Mouse (Mus musculus) heart, adult 9 months (tissue): ENCODE results near the gene Tprgl.

ENCODE experiments used
- DNase-seq, 2 experiments: peaks; one replicate each; pipeline ENCODE4 v3.0.0; 2022; ENCODE audit warnings: low spot score in 2 of 2

Gene Tprgl

GRCm38 (mm10) chr4:154118782-154119181 lies 41.7 kb downstream of the Tprgl start:
- no peak for DNase-seq

- DNase-seq: no peak
Measured at GRCm38 (mm10) chr4:154116421-154116820, 44.0 kb downstream of the Tprgl start.

GRCm38 (mm10) chr4:154109850-154110243 lies 50.6 kb downstream of the Tprgl start:
- DNase-seq: no peak

GRCm38 (mm10) chr4:154109216-154109849 lies 51.1 kb downstream of the Tprgl start:
- DNase-seq: no peak
